Mouse (Mus musculus) CH12.LX (cell line): ENCODE measurements around the gene Cct7. TPM values are rescaled to one million over a fixed set of nuclear protein-coding genes. Genes with fewer than 3 reads are reported as not detected.
A peak's percentile ranks its signal among the peaks of the same experiment; 100 is the strongest.

Experiments used
- DNase-seq: peaks from one replicate; pipeline ENCODE4 v3.0.0-alpha.2; 2013; ENCODE audit errors: extremely low read depth
- H3K27ac ChIP-seq: 2 replicates; pipeline ENCODE4 v1.5.1; 2012; ENCODE audit warnings: low read depth, mild to moderate bottlenecking, control low read depth, moderate library complexity; ENCODE audit not compliant: insufficient read depth
- H3K27me3 ChIP-seq: replicated peaks from 2 replicates; pipeline ENCODE3; 2012; ENCODE audit warnings: inconsistent platforms
- H3K36me3 ChIP-seq, 2 experiments: replicated peaks in 1 of 2; 2 replicates each; pipeline versions ENCODE3 to v1.6.1; 2012; ENCODE audit warnings: inconsistent platforms in 1 of 2, low read length in 1 of 2, mild to moderate bottlenecking in 1 of 2, mixed read lengths in 1 of 2, moderate library complexity in 1 of 2; ENCODE audit not compliant: control insufficient read depth in 1 of 2, insufficient read depth in 1 of 2
- H3K4me1 ChIP-seq, 2 experiments: 2 replicates each; pipeline ENCODE4 v1.6.1; 2012; ENCODE audit warnings: inconsistent platforms in 1 of 2, moderate library complexity in 1 of 2; ENCODE audit not compliant: insufficient read depth in 2 of 2, control insufficient read depth in 1 of 2
- H3K4me2 ChIP-seq: 2 replicates; pipeline ENCODE4 v1.6.1; 2012; ENCODE audit warnings: low read depth, mild to moderate bottlenecking, control low read depth; ENCODE audit not compliant: poor library complexity, insufficient read depth, severe bottlenecking
- H3K4me3 ChIP-seq, 3 experiments: fragments of 150-350 bp in 1 of 3; sonication (generic) in 1 of 3; replicated peaks in 1 of 3; 2 replicates each; pipeline versions ENCODE3 to v1.5.1; 2011 to 2012; ENCODE audit warnings: low read depth in 2 of 3, low read length in 2 of 3, mild to moderate bottlenecking in 2 of 3, moderate library complexity in 2 of 3, control low read depth in 1 of 3, improper control_type of control experiment in 1 of 3, inconsistent platforms in 1 of 3, mixed read lengths in 1 of 3; ENCODE audit not compliant: poor library complexity in 1 of 3
- H3K79me2 ChIP-seq: replicated peaks from 2 replicates; pipeline ENCODE4 v1.6.1; 2012; ENCODE audit warnings: mild to moderate bottlenecking, moderate library complexity; ENCODE audit not compliant: control insufficient read depth, poor library complexity, insufficient read depth, severe bottlenecking; ENCODE audit errors: extremely low read depth
- H3K9ac ChIP-seq: 2 replicates; pipeline ENCODE4 v1.6.1; 2012; ENCODE audit warnings: low read depth, mild to moderate bottlenecking, control low read depth, moderate library complexity; ENCODE audit not compliant: insufficient read depth
- H3K9me3 ChIP-seq: replicated peaks from 2 replicates; pipeline ENCODE3; 2012; ENCODE audit warnings: low read length, inconsistent platforms, mixed read lengths
- BHLHE40 ChIP-seq: IDR thresholded peaks from 2 replicates; pipeline ENCODE4 v1.6.1; 2011; ENCODE audit warnings: mild to moderate bottlenecking, low read depth, low read length, improper control_type of control experiment
- CHD2 ChIP-seq: IDR thresholded peaks from 2 replicates; pipeline ENCODE4 v1.6.1; 2011; ENCODE audit warnings: low read length, improper control_type of control experiment
- CTCF ChIP-seq, 2 experiments: IDR thresholded peaks in 1 of 2; conservative IDR thresholded peaks in 1 of 2; 2 replicates each; pipeline ENCODE4 v1.5.1; 2011 to 2012; ENCODE audit warnings: low read depth in 2 of 2, low read length in 2 of 2, improper control_type of control experiment in 1 of 2, inconsistent platforms in 1 of 2, mild to moderate bottlenecking in 1 of 2, moderate library complexity in 1 of 2
- ELF1 ChIP-seq: IDR thresholded peaks from 2 replicates; pipeline ENCODE4 v1.6.1; 2014; ENCODE audit warnings: low read depth, mild to moderate bottlenecking, inconsistent platforms, low read length, improper control_type of control experiment
- ETS1 ChIP-seq: conservative IDR thresholded peaks from 2 replicates; pipeline ENCODE4 v1.6.1; 2012; ENCODE audit warnings: low read depth, mild to moderate bottlenecking, inconsistent platforms, low read length, improper control_type of control experiment, moderate library complexity
- HCFC1 ChIP-seq: IDR thresholded peaks from 2 replicates; pipeline ENCODE4 v1.6.1; 2012; ENCODE audit warnings: low read depth, mild to moderate bottlenecking, inconsistent platforms, low read length, improper control_type of control experiment
- IRF4 ChIP-seq: IDR thresholded peaks from 2 replicates; pipeline ENCODE4 v1.6.1; 2014; ENCODE audit warnings: low read depth, mild to moderate bottlenecking, inconsistent platforms, low read length, improper control_type of control experiment
- JUN ChIP-seq: IDR thresholded peaks from 2 replicates; pipeline ENCODE4 v1.6.1; 2011; ENCODE audit warnings: low read depth, mild to moderate bottlenecking, low read length, improper control_type of control experiment, moderate library complexity; ENCODE audit not compliant: insufficient read depth
- MAX ChIP-seq: IDR thresholded peaks from 2 replicates; pipeline ENCODE4 v1.6.1; 2011; ENCODE audit warnings: low read length, improper control_type of control experiment
- MAZ ChIP-seq: IDR thresholded peaks from 2 replicates; pipeline ENCODE4 v1.6.1; 2012; ENCODE audit warnings: low read depth, mild to moderate bottlenecking, inconsistent platforms, low read length, improper control_type of control experiment, moderate library complexity
- NELFE ChIP-seq: IDR thresholded peaks from 2 replicates; pipeline ENCODE4 v1.6.1; 2011; ENCODE audit warnings: low read depth, low read length, improper control_type of control experiment
- NRF1 ChIP-seq: IDR thresholded peaks from 2 replicates; pipeline ENCODE4 v1.6.1; 2014; ENCODE audit warnings: low read depth, mild to moderate bottlenecking, inconsistent platforms, low read length, improper control_type of control experiment, moderate library complexity
- PAX5 ChIP-seq: IDR thresholded peaks from 2 replicates; pipeline ENCODE4 v1.6.1; 2012; ENCODE audit warnings: low read length, inconsistent platforms, mixed read lengths
- POLR2A ChIP-seq: IDR thresholded peaks from 2 replicates; pipeline ENCODE4 v1.6.1; 2011; ENCODE audit warnings: low read depth, mild to moderate bottlenecking, improper control_type of control experiment, low read length
- RAD21 ChIP-seq: IDR thresholded peaks from 2 replicates; pipeline ENCODE4 v1.6.1; 2011; ENCODE audit warnings: low read depth, mild to moderate bottlenecking, low read length, improper control_type of control experiment, moderate library complexity
- RCOR1 ChIP-seq: conservative IDR thresholded peaks from 2 replicates; pipeline ENCODE4 v1.6.1; 2012; ENCODE audit warnings: low read depth, mild to moderate bottlenecking, inconsistent platforms, low read length, improper control_type of control experiment
- SMC3 ChIP-seq: IDR thresholded peaks from 2 replicates; pipeline ENCODE4 v1.6.1; 2011; ENCODE audit warnings: low read depth, low read length, improper control_type of control experiment
- TCF12 ChIP-seq: IDR thresholded peaks from 2 replicates; pipeline ENCODE4 v1.6.1; 2014; ENCODE audit warnings: low read depth, mild to moderate bottlenecking, inconsistent platforms, low read length, improper control_type of control experiment
- USF1 ChIP-seq: IDR thresholded peaks from 2 replicates; pipeline ENCODE4 v1.6.1; 2014; ENCODE audit warnings: low read depth, mild to moderate bottlenecking, inconsistent platforms, low read length, improper control_type of control experiment
- USF2 ChIP-seq: conservative IDR thresholded peaks from 2 replicates; pipeline ENCODE4 v1.6.1; 2011; ENCODE audit warnings: low read depth, low read length, improper control_type of control experiment
- ZMIZ1 ChIP-seq: IDR thresholded peaks from 2 replicates; pipeline ENCODE4 v1.6.1; 2012; ENCODE audit warnings: low read depth, mild to moderate bottlenecking, inconsistent platforms, low read length, improper control_type of control experiment
- ZNF384 ChIP-seq: IDR thresholded peaks from 2 replicates; pipeline ENCODE4 v1.6.1; 2012; ENCODE audit warnings: low read depth, low read length, improper control_type of control experiment, inconsistent platforms
- dilution Hi-C: fragments of 300-500 bp; cut with MboI; formaldehyde crosslinking; loops from 2 replicates; pipeline ENCODE4 v1.14.3; 2020; ENCODE audit warnings: low sequenced_read_pairs; ENCODE audit not compliant: extremely low pct_unique_long_range_greater_than_20kb, extremely low pct_ligation_motif_present
- in situ Hi-C: fragments of 300-500 bp; cut with MboI; formaldehyde crosslinking; loops from 3 replicates; pipeline ENCODE4 v1.14.3; 2019; ENCODE audit warnings: low sequenced_read_pairs, low pct_ligation_motif_present, low pct_unique_long_range_greater_than_20kb, mixed read lengths
- polyA plus RNA-seq: library from polyadenylated mRNA; unstranded; fragments of >175 nt; gene quantifications from 2 replicates; pipeline ENCODE4 v1.2.1, GENCODE M21; 2012; ENCODE audit warnings: low read depth; ENCODE audit not compliant: insufficient read length
- total RNA-seq, 2 experiments: library from RNA; depleted of rRNA; stranded (reverse); fragments of 300-350 nt in 1 of 2; fragments of >200 nt in 1 of 2; gene quantifications; 2 replicates each; pipeline ENCODE4 v1.2.3; 2012 to 2014

Gene Cct7
- total and polyA plus RNA-seq, 3 experiments: 483 to 505 (median 484) TPM

DNA sequence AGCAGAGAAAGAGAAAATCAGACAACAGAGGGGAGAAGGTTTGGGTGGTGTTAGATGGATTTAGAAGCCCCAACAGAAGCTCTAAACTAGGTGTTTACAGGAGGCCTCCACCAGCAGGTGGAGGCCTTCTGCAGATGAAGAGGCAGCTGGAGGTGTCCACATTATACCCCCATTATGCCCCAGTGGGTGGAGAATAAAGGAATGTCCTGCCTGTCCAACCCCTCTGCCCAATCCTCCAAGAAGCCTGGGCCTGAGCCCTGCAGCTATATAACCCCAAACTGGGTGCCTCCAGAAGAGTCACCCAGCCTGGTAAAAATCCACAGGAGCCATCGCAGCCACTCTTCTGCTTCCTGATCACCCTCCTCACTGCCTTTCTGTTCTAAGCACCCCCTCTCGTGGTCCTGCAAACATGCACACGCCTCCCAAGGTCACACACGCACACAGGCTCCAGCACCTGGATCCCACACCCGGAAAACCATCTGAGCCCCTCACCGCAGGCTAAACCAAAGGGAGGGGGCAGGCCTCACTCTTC, 50.3 kb downstream of the Cct7 start:
- H3K27ac ChIP-seq: no peak overlapping the region
- H3K4me3 ChIP-seq: no peak overlapping the region
- H3K36me3 ChIP-seq: no peaks in the 10 kb centered on the region
- in situ Hi-C loops: no loop called here
- no peak overlapping the region for H3K9ac ChIP-seq
- H3K4me1 ChIP-seq: peaks cover 0 to 8% of the 10 kb centered on the region in 2 experiments; a peak in 2 of 4 replicates
- H3K27me3 ChIP-seq: peaks cover 80% of the 10 kb centered on the region
- TF ChIP-seq CTCF (conservative IDR thresholded peaks at IDR 0.05 in 1 of 2, IDR thresholded peaks at IDR 0.05 in 1 of 2; ENCODE audit: low read depth in 2 of 2, low read length in 2 of 2) (peak in 1 of 2 experiments; percentile 30; a peak in 2 of 4 replicates), BHLHE40 (no peak), TCF12 (no peak), HCFC1 (no peak), SMC3 (no peak), MAX (no peak), POLR2A (no peak)
- no peak for DNase-seq
- H3K4me2 ChIP-seq: no peak overlapping the region
- dilution Hi-C loops: no loop called here
- H3K79me2 ChIP-seq: no peaks in the 10 kb centered on the region
- H3K9me3 ChIP-seq: no peaks in the 10 kb centered on the region

DNA sequence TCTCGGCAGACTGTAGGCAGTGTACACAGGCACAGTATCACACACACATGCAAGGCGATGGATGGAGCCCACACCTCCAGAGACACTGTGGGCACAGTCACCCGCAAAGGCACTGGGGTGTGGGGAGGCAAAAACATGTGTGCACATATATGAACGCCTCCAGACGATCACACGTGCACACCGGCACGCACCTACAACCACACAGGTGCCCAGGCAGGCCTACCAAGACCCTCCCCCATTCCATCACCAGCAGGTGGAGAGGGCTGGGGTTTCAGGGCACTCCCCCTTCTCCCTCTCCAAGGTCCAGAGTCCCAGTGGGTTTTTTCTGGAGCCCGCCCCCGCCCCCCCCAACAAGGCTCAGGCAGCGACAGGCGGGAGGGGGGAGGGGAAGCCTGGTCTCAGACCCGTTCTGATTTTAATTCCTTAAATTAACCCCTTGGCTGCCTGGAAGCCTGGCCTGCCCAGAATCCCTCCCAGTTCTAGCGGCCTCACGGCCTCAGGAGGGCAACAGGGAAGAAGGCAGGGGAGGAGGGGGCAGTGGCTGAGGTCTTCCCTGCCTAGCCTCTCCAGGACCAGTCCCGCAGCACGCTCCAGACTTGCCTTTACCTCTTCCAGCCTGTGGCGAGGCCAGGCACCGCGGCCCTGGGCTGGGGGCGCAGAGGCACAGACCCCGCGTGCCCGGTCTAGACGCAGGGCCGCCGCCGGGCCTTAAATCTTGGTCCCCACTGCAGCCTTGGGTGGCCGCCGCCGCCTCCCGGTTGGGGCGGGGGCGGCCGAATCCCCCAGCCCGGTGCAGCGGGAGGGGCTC, 51.0 kb downstream of the Cct7 start:
- TF ChIP-seq JUN (no peak), USF1 (no peak), PAX5 (no peak), CTCF (conservative IDR thresholded peaks at IDR 0.05 in 1 of 2, IDR thresholded peaks at IDR 0.05 in 1 of 2; ENCODE audit: low read depth in 2 of 2, low read length in 2 of 2) (no peak), RAD21 (no peak), ELF1 (no peak), NRF1 (no peak), HCFC1 (no peak), RCOR1 (no peak), USF2 (no peak), IRF4 (no peak), MAX (no peak), NELFE (no peak), ZNF384 (no peak), ETS1 (no peak), TCF12 (no peak), ZMIZ1 (no peak), CHD2 (no peak), MAZ (no peak), POLR2A (no peak)
- TF ChIP-seq, all 38 proteins: peak for 0
- Histone ChIP-seq H3K4me1 (peaks cover 0 to 8% of the 10 kb centered on the region in 2 experiments; a peak in 2 of 4 replicates), H3K27ac (no peak overlapping the region), H3K79me2 (no peaks in the 10 kb centered on the region), H3K9me3 (no peaks in the 10 kb centered on the region), H3K36me3 (no peaks in the 10 kb centered on the region), H3K27me3 (peaks cover 81% of the 10 kb centered on the region), H3K9ac (no peak overlapping the region), H3K4me2 (peak overlapping the region; percentile 38), H3K4me3 (peak overlapping the region in 1 of 3 experiments; percentile 57)
- dilution Hi-C loops: no loop called here
- in situ Hi-C loops: no loop called here
- no peak for DNase-seq
